Mouse (Mus musculus) thymus, adult 2 months (tissue): ENCODE results near the gene Pfkm.

Experiments used
- CTCF ChIP-seq: fragments of 200-500 bp; IDR thresholded peaks from 2 replicates; pipeline ENCODE4 v1.5.1; 2012; ENCODE audit warnings: mild to moderate bottlenecking, control low read depth, low read length, moderate library complexity, borderline replicate concordance; ENCODE audit not compliant: control insufficient read depth, poor library complexity, insufficient read depth; ENCODE audit errors: extremely low read depth
- POLR2A ChIP-seq: fragments of 200-500 bp; IDR thresholded peaks from 2 replicates; pipeline ENCODE4 v1.6.1; 2012; ENCODE audit warnings: mild to moderate bottlenecking, low read length, control low read depth, moderate library complexity; ENCODE audit not compliant: control insufficient read depth, poor library complexity, insufficient read depth; ENCODE audit errors: extremely low read depth

DNA sequence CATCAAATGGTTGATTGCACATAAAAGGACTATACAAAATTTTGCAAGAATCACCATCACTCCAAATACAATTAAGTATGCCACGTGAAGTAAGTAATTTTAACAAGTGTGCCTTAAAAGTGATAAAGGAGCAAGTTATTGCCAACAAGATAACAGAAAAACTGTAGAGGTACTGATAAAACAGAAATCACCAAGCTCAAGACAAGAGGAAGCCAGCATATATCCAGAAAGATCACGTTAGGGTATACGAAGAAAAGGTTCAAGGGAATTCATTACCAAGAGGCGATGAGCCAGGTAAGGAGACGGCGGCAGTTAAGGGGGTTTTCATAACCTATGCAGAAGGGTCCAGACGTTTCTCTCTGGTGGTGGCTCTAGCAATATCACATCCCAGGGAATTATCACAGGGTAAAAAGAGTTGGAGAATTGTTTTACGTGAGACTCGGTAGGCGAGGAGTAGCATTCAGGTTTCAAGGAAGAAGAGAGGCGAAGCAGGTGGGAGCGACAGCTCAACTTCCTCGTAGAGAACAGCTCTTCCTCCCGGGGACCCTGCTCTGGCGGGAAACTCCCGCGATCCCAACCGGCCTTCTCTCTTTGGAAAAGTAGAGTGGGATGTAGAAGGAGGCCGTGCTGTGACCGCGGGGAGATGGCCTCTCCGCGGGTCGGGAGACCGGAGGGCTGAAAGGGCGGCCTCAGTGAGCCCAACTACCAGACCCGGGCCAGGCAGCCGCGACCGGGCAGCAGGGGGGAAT lies at the start of gene Pfkm:
- TF ChIP-seq POLR2A (no peak), CTCF (no peak; the same call in 1 of the 2 replicates)
